Mouse (Mus musculus): ENCODE results near the gene Pla2g2f. TPM values are rescaled to one million over a fixed set of nuclear protein-coding genes. Genes with fewer than 3 reads are reported as not detected.

Pla2g2f gene
- polyA plus RNA-seq, 1 experiment from 2014 or later: not detected

- Histone ChIP-seq H3K36me3 (ENCODE audit: control insufficient read depth, insufficient read depth, low read length) (no peaks in the 10 kb centered on the region), H3K9me3 (ENCODE audit: control insufficient read depth, low read length) (no peaks in the 10 kb centered on the region), H3K27ac (replicated peaks in 1 of 2; ENCODE audit: control insufficient read depth in 1 of 2, insufficient read depth in 1 of 2, low read depth in 2 of 2, low read length in 2 of 2) (no peak overlapping the region), H3K9ac (ENCODE audit: low read length) (no peak overlapping the region), H3K4me3 (ENCODE audit: control insufficient read depth in 1 of 2, insufficient read depth in 1 of 2, low read depth in 1 of 2, low read length in 2 of 2) (no peak overlapping the region), H3K4me2 (ENCODE audit: low read length) (no peak overlapping the region), H3K4me1 (ENCODE audit: control insufficient read depth in 2 of 2, insufficient read depth in 2 of 2, low read length in 2 of 2) (peaks cover 0 to 9% of the 10 kb centered on the region in 2 experiments; a peak in 2 of 4 replicates), H3K27me3 (ENCODE audit: control insufficient read depth, insufficient read depth, low read length) (0 out of 2 replicates have a peak, but pooled peaks cover 3% of the 10 kb centered on the region)
- WGBS: 74% methylated on average over 4 of the region's 4 CpGs
- no peak for ATAC-seq (ENCODE audit: insufficient number of reproducible peaks, insufficient read depth, low FRiP score, low read depth)
Observed at GRCm38 (mm10) chr4:138797217-138797570, 39.8 kb upstream of the Pla2g2f start.

- H3K4me2 ChIP-seq (ENCODE audit: low read length): no peak overlapping the region
- no peak overlapping the region for H3K4me3 ChIP-seq (ENCODE audit: control insufficient read depth in 1 of 2, insufficient read depth in 1 of 2, low read depth in 1 of 2, low read length in 2 of 2)
- H3K27ac ChIP-seq (replicated peaks in 1 of 2; ENCODE audit: control insufficient read depth in 1 of 2, insufficient read depth in 1 of 2, low read depth in 2 of 2, low read length in 2 of 2): no peak overlapping the region
- H3K4me1 ChIP-seq (ENCODE audit: control insufficient read depth in 2 of 2, insufficient read depth in 2 of 2, low read length in 2 of 2): peaks cover 0 to 9% of the 10 kb centered on the region in 2 experiments; a peak in 2 of 4 replicates
- no peak overlapping the region for H3K9ac ChIP-seq (ENCODE audit: low read length)
- WGBS: 56% methylated on average over 5 of the region's 6 CpGs
- H3K36me3 ChIP-seq (ENCODE audit: control insufficient read depth, insufficient read depth, low read length): no peaks in the 10 kb centered on the region
- H3K9me3 ChIP-seq (ENCODE audit: control insufficient read depth, low read length): no peaks in the 10 kb centered on the region
- ATAC-seq (ENCODE audit: insufficient number of reproducible peaks, insufficient read depth, low FRiP score, low read depth): no peak
- H3K27me3 ChIP-seq (ENCODE audit: control insufficient read depth, insufficient read depth, low read length): 0 out of 2 replicates have a peak, but pooled peaks cover 2% of the 10 kb centered on the region
Observed at GRCm38 (mm10) chr4:138796513-138797216, 39.2 kb upstream of the Pla2g2f start.

- H3K36me3 ChIP-seq (ENCODE audit: control insufficient read depth, insufficient read depth, low read length): no peaks in the 10 kb centered on the region
- H3K9me3 ChIP-seq (ENCODE audit: control insufficient read depth, low read length): no peaks in the 10 kb centered on the region
- H3K9ac ChIP-seq (ENCODE audit: low read length): no peak overlapping the region
- H3K27ac ChIP-seq (replicated peaks in 1 of 2; ENCODE audit: control insufficient read depth in 1 of 2, insufficient read depth in 1 of 2, low read depth in 2 of 2, low read length in 2 of 2): no peak overlapping the region
- no peak for ATAC-seq (ENCODE audit: insufficient number of reproducible peaks, insufficient read depth, low FRiP score, low read depth)
- no peak overlapping the region for H3K4me3 ChIP-seq (ENCODE audit: control insufficient read depth in 1 of 2, insufficient read depth in 1 of 2, low read depth in 1 of 2, low read length in 2 of 2)
- H3K4me2 ChIP-seq (ENCODE audit: low read length): no peak overlapping the region
- H3K4me1 ChIP-seq (ENCODE audit: control insufficient read depth in 2 of 2, insufficient read depth in 2 of 2, low read length in 2 of 2): no peaks in the 10 kb centered on the region
- 83% methylated on average over 6 of the region's 6 CpGs for WGBS
- H3K27me3 ChIP-seq (ENCODE audit: control insufficient read depth, insufficient read depth, low read length): peaks cover 11% of the 10 kb centered on the region
Observed at GRCm38 (mm10) chr4:138794344-138794743, 36.9 kb upstream of the Pla2g2f start.

GRCm38 (mm10) chr4:138793276-138793675 lies 35.9 kb upstream of the Pla2g2f start:
- no peak overlapping the region for H3K9ac ChIP-seq (ENCODE audit: low read length)
- H3K27ac ChIP-seq (replicated peaks in 1 of 2; ENCODE audit: control insufficient read depth in 1 of 2, insufficient read depth in 1 of 2, low read depth in 2 of 2, low read length in 2 of 2): no peak overlapping the region
- no peaks in the 10 kb centered on the region for H3K9me3 ChIP-seq (ENCODE audit: control insufficient read depth, low read length)
- H3K4me1 ChIP-seq (ENCODE audit: control insufficient read depth in 2 of 2, insufficient read depth in 2 of 2, low read length in 2 of 2): no peaks in the 10 kb centered on the region
- H3K27me3 ChIP-seq (ENCODE audit: control insufficient read depth, insufficient read depth, low read length): peaks cover 11% of the 10 kb centered on the region
- WGBS: 55% methylated on average over 2 of the region's 2 CpGs
- no peaks in the 10 kb centered on the region for H3K36me3 ChIP-seq (ENCODE audit: control insufficient read depth, insufficient read depth, low read length)
- ATAC-seq (ENCODE audit: insufficient number of reproducible peaks, insufficient read depth, low FRiP score, low read depth): no peak
- no peak overlapping the region for H3K4me2 ChIP-seq (ENCODE audit: low read length)
- H3K4me3 ChIP-seq (ENCODE audit: control insufficient read depth in 1 of 2, insufficient read depth in 1 of 2, low read depth in 1 of 2, low read length in 2 of 2): no peak overlapping the region

GRCm38 (mm10) chr4:138792599-138792998 lies 35.2 kb upstream of the Pla2g2f start:
- Histone ChIP-seq H3K27me3 (ENCODE audit: control insufficient read depth, insufficient read depth, low read length) (peaks cover 11% of the 10 kb centered on the region), H3K36me3 (ENCODE audit: control insufficient read depth, insufficient read depth, low read length) (no peaks in the 10 kb centered on the region), H3K27ac (replicated peaks in 1 of 2; ENCODE audit: control insufficient read depth in 1 of 2, insufficient read depth in 1 of 2, low read depth in 2 of 2, low read length in 2 of 2) (no peak overlapping the region), H3K4me2 (ENCODE audit: low read length) (no peak overlapping the region), H3K9ac (ENCODE audit: low read length) (no peak overlapping the region), H3K9me3 (ENCODE audit: control insufficient read depth, low read length) (no peaks in the 10 kb centered on the region), H3K4me1 (ENCODE audit: control insufficient read depth in 2 of 2, insufficient read depth in 2 of 2, low read length in 2 of 2) (no peaks in the 10 kb centered on the region), H3K4me3 (ENCODE audit: control insufficient read depth in 1 of 2, insufficient read depth in 1 of 2, low read depth in 1 of 2, low read length in 2 of 2) (no peak overlapping the region)
- ATAC-seq (ENCODE audit: insufficient number of reproducible peaks, insufficient read depth, low FRiP score, low read depth): no peak
- 39% methylated on average over 9 of the region's 9 CpGs for WGBS

- H3K4me2 ChIP-seq (ENCODE audit: low read length): no peak overlapping the region
- no peak overlapping the region for H3K9ac ChIP-seq (ENCODE audit: low read length)
- no peak overlapping the region for H3K27ac ChIP-seq (replicated peaks in 1 of 2; ENCODE audit: control insufficient read depth in 1 of 2, insufficient read depth in 1 of 2, low read depth in 2 of 2, low read length in 2 of 2)
- H3K4me3 ChIP-seq (ENCODE audit: control insufficient read depth in 1 of 2, insufficient read depth in 1 of 2, low read depth in 1 of 2, low read length in 2 of 2): no peak overlapping the region
- H3K36me3 ChIP-seq (ENCODE audit: control insufficient read depth, insufficient read depth, low read length): no peaks in the 10 kb centered on the region
- ATAC-seq (ENCODE audit: insufficient number of reproducible peaks, insufficient read depth, low FRiP score, low read depth): no peak
- H3K9me3 ChIP-seq (ENCODE audit: control insufficient read depth, low read length): no peaks in the 10 kb centered on the region
- H3K27me3 ChIP-seq (ENCODE audit: control insufficient read depth, insufficient read depth, low read length): peaks cover 11% of the 10 kb centered on the region
- 50% methylated on average over 6 of the region's 6 CpGs for WGBS
- no peaks in the 10 kb centered on the region for H3K4me1 ChIP-seq (ENCODE audit: control insufficient read depth in 2 of 2, insufficient read depth in 2 of 2, low read length in 2 of 2)
Observed at GRCm38 (mm10) chr4:138791452-138791851, 34.0 kb upstream of the Pla2g2f start.

GRCm38 (mm10) chr4:138788381-138788780 lies 31.0 kb upstream of the Pla2g2f start:
- Histone ChIP-seq H3K4me2 (ENCODE audit: low read length) (no peak overlapping the region), H3K4me3 (ENCODE audit: control insufficient read depth in 1 of 2, insufficient read depth in 1 of 2, low read depth in 1 of 2, low read length in 2 of 2) (no peak overlapping the region), H3K9ac (ENCODE audit: low read length) (no peak overlapping the region), H3K27me3 (ENCODE audit: control insufficient read depth, insufficient read depth, low read length) (peaks cover 11% of the 10 kb centered on the region), H3K9me3 (ENCODE audit: control insufficient read depth, low read length) (no peaks in the 10 kb centered on the region), H3K27ac (replicated peaks in 1 of 2; ENCODE audit: control insufficient read depth in 1 of 2, insufficient read depth in 1 of 2, low read depth in 2 of 2, low read length in 2 of 2) (no peak overlapping the region), H3K36me3 (ENCODE audit: control insufficient read depth, insufficient read depth, low read length) (no peaks in the 10 kb centered on the region), H3K4me1 (ENCODE audit: control insufficient read depth in 2 of 2, insufficient read depth in 2 of 2, low read length in 2 of 2) (no peaks in the 10 kb centered on the region)
- WGBS: 68% methylated on average over 4 of the region's 4 CpGs
- no peak for ATAC-seq (ENCODE audit: insufficient number of reproducible peaks, insufficient read depth, low FRiP score, low read depth)

- Histone ChIP-seq H3K4me1 (ENCODE audit: control insufficient read depth in 2 of 2, insufficient read depth in 2 of 2, low read length in 2 of 2) (no peaks in the 10 kb centered on the region), H3K36me3 (ENCODE audit: control insufficient read depth, insufficient read depth, low read length) (no peaks in the 10 kb centered on the region), H3K9me3 (ENCODE audit: control insufficient read depth, low read length) (no peaks in the 10 kb centered on the region), H3K9ac (ENCODE audit: low read length) (no peak overlapping the region), H3K4me2 (ENCODE audit: low read length) (no peak overlapping the region), H3K27me3 (ENCODE audit: control insufficient read depth, insufficient read depth, low read length) (peaks cover 8% of the 10 kb centered on the region), H3K27ac (replicated peaks in 1 of 2; ENCODE audit: control insufficient read depth in 1 of 2, insufficient read depth in 1 of 2, low read depth in 2 of 2, low read length in 2 of 2) (no peak overlapping the region), H3K4me3 (ENCODE audit: control insufficient read depth in 1 of 2, insufficient read depth in 1 of 2, low read depth in 1 of 2, low read length in 2 of 2) (no peak overlapping the region)
- ATAC-seq (ENCODE audit: insufficient number of reproducible peaks, insufficient read depth, low FRiP score, low read depth): no peak
- 56% methylated on average over 4 of the region's 4 CpGs for WGBS
Observed at GRCm38 (mm10) chr4:138786141-138786540, 28.7 kb upstream of the Pla2g2f start.
